Mouse (Mus musculus) CH12.LX (cell line): ENCODE results near the gene Becn1. TPM values are rescaled to one million over a fixed set of nuclear protein-coding genes. Genes with fewer than 3 reads are reported as not detected.

Experiments used
- DNase-seq: peaks from one replicate; pipeline ENCODE4 v3.0.0-alpha.2; 2013; ENCODE audit errors: extremely low read depth
- H3K27ac ChIP-seq: 2 replicates; pipeline ENCODE4 v1.5.1; 2012; ENCODE audit warnings: low read depth, mild to moderate bottlenecking, control low read depth, moderate library complexity; ENCODE audit not compliant: insufficient read depth
- H3K27me3 ChIP-seq: replicated peaks from 2 replicates; pipeline ENCODE3; 2012; ENCODE audit warnings: inconsistent platforms
- H3K36me3 ChIP-seq, 2 experiments: replicated peaks in 1 of 2; 2 replicates each; pipeline versions ENCODE3 to v1.6.1; 2012; ENCODE audit warnings: inconsistent platforms in 1 of 2, low read length in 1 of 2, mild to moderate bottlenecking in 1 of 2, mixed read lengths in 1 of 2, moderate library complexity in 1 of 2; ENCODE audit not compliant: control insufficient read depth in 1 of 2, insufficient read depth in 1 of 2
- H3K4me1 ChIP-seq, 2 experiments: 2 replicates each; pipeline ENCODE4 v1.6.1; 2012; ENCODE audit warnings: inconsistent platforms in 1 of 2, moderate library complexity in 1 of 2; ENCODE audit not compliant: insufficient read depth in 2 of 2, control insufficient read depth in 1 of 2
- H3K4me2 ChIP-seq: 2 replicates; pipeline ENCODE4 v1.6.1; 2012; ENCODE audit warnings: low read depth, mild to moderate bottlenecking, control low read depth; ENCODE audit not compliant: poor library complexity, insufficient read depth, severe bottlenecking
- H3K4me3 ChIP-seq, 3 experiments: fragments of 150-350 bp in 1 of 3; sonication (generic) in 1 of 3; replicated peaks in 1 of 3; 2 replicates each; pipeline versions ENCODE3 to v1.5.1; 2011 to 2012; ENCODE audit warnings: low read depth in 2 of 3, low read length in 2 of 3, mild to moderate bottlenecking in 2 of 3, moderate library complexity in 2 of 3, control low read depth in 1 of 3, improper control_type of control experiment in 1 of 3, inconsistent platforms in 1 of 3, mixed read lengths in 1 of 3; ENCODE audit not compliant: poor library complexity in 1 of 3
- H3K79me2 ChIP-seq: replicated peaks from 2 replicates; pipeline ENCODE4 v1.6.1; 2012; ENCODE audit warnings: mild to moderate bottlenecking, moderate library complexity; ENCODE audit not compliant: control insufficient read depth, poor library complexity, insufficient read depth, severe bottlenecking; ENCODE audit errors: extremely low read depth
- H3K9ac ChIP-seq: 2 replicates; pipeline ENCODE4 v1.6.1; 2012; ENCODE audit warnings: low read depth, mild to moderate bottlenecking, control low read depth, moderate library complexity; ENCODE audit not compliant: insufficient read depth
- H3K9me3 ChIP-seq: replicated peaks from 2 replicates; pipeline ENCODE3; 2012; ENCODE audit warnings: low read length, inconsistent platforms, mixed read lengths
- BHLHE40 ChIP-seq: IDR thresholded peaks from 2 replicates; pipeline ENCODE4 v1.6.1; 2011; ENCODE audit warnings: mild to moderate bottlenecking, low read depth, low read length, improper control_type of control experiment
- CHD1 ChIP-seq: IDR thresholded peaks from 2 replicates; pipeline ENCODE4 v1.6.1; 2012; ENCODE audit warnings: low read depth, low read length, improper control_type of control experiment, inconsistent platforms
- GABPA ChIP-seq: IDR thresholded peaks from 2 replicates; pipeline ENCODE4 v1.6.1; 2012; ENCODE audit warnings: low read depth, low read length, improper control_type of control experiment, inconsistent platforms; ENCODE audit not compliant: insufficient replicate concordance
- IRF4 ChIP-seq: IDR thresholded peaks from 2 replicates; pipeline ENCODE4 v1.6.1; 2014; ENCODE audit warnings: low read depth, mild to moderate bottlenecking, inconsistent platforms, low read length, improper control_type of control experiment
- JUND ChIP-seq: conservative IDR thresholded peaks from 2 replicates; pipeline ENCODE4 v1.6.1; 2011; ENCODE audit warnings: low read depth, low read length, improper control_type of control experiment
- KAT2A ChIP-seq: IDR thresholded peaks from 2 replicates; pipeline ENCODE4 v1.6.1; 2012; ENCODE audit warnings: low read length, improper control_type of control experiment, inconsistent platforms; ENCODE audit not compliant: insufficient replicate concordance
- MAX ChIP-seq: IDR thresholded peaks from 2 replicates; pipeline ENCODE4 v1.6.1; 2011; ENCODE audit warnings: low read length, improper control_type of control experiment
- MYC ChIP-seq: IDR thresholded peaks from 2 replicates; pipeline ENCODE4 v1.6.1; 2011; ENCODE audit warnings: low read depth, mild to moderate bottlenecking, improper control_type of control experiment, low read length
- NELFE ChIP-seq: IDR thresholded peaks from 2 replicates; pipeline ENCODE4 v1.6.1; 2011; ENCODE audit warnings: low read depth, low read length, improper control_type of control experiment
- NRF1 ChIP-seq: IDR thresholded peaks from 2 replicates; pipeline ENCODE4 v1.6.1; 2014; ENCODE audit warnings: low read depth, mild to moderate bottlenecking, inconsistent platforms, low read length, improper control_type of control experiment, moderate library complexity
- PAX5 ChIP-seq: IDR thresholded peaks from 2 replicates; pipeline ENCODE4 v1.6.1; 2012; ENCODE audit warnings: low read length, inconsistent platforms, mixed read lengths
- POLR2A ChIP-seq: IDR thresholded peaks from 2 replicates; pipeline ENCODE4 v1.6.1; 2011; ENCODE audit warnings: low read depth, mild to moderate bottlenecking, improper control_type of control experiment, low read length
- RAD21 ChIP-seq: IDR thresholded peaks from 2 replicates; pipeline ENCODE4 v1.6.1; 2011; ENCODE audit warnings: low read depth, mild to moderate bottlenecking, low read length, improper control_type of control experiment, moderate library complexity
- SIN3A ChIP-seq: IDR thresholded peaks from 2 replicates; pipeline ENCODE4 v1.6.1; 2012; ENCODE audit warnings: low read length, improper control_type of control experiment, inconsistent platforms
- TBP ChIP-seq: conservative IDR thresholded peaks from 2 replicates; pipeline ENCODE4 v1.6.1; 2011; ENCODE audit warnings: low read depth, low read length, improper control_type of control experiment
- USF1 ChIP-seq: IDR thresholded peaks from 2 replicates; pipeline ENCODE4 v1.6.1; 2014; ENCODE audit warnings: low read depth, mild to moderate bottlenecking, inconsistent platforms, low read length, improper control_type of control experiment
- USF2 ChIP-seq: conservative IDR thresholded peaks from 2 replicates; pipeline ENCODE4 v1.6.1; 2011; ENCODE audit warnings: low read depth, low read length, improper control_type of control experiment
- ZC3H11A ChIP-seq: IDR thresholded peaks from 2 replicates; pipeline ENCODE4 v1.6.1; 2012; ENCODE audit warnings: low read depth, mild to moderate bottlenecking, inconsistent platforms, low read length, improper control_type of control experiment
- ZKSCAN1 ChIP-seq: IDR thresholded peaks from 2 replicates; pipeline ENCODE4 v1.6.1; 2012; ENCODE audit warnings: low read depth, inconsistent platforms, low read length, improper control_type of control experiment, borderline replicate concordance
- ZNF384 ChIP-seq: IDR thresholded peaks from 2 replicates; pipeline ENCODE4 v1.6.1; 2012; ENCODE audit warnings: low read depth, low read length, improper control_type of control experiment, inconsistent platforms
- dilution Hi-C: fragments of 300-500 bp; cut with MboI; formaldehyde crosslinking; loops from 2 replicates; pipeline ENCODE4 v1.14.3; 2020; ENCODE audit warnings: low sequenced_read_pairs; ENCODE audit not compliant: extremely low pct_unique_long_range_greater_than_20kb, extremely low pct_ligation_motif_present
- in situ Hi-C: fragments of 300-500 bp; cut with MboI; formaldehyde crosslinking; loops from 3 replicates; pipeline ENCODE4 v1.14.3; 2019; ENCODE audit warnings: low sequenced_read_pairs, low pct_ligation_motif_present, low pct_unique_long_range_greater_than_20kb, mixed read lengths
- polyA plus RNA-seq: library from polyadenylated mRNA; unstranded; fragments of >175 nt; gene quantifications from 2 replicates; pipeline ENCODE4 v1.2.1, GENCODE M21; 2012; ENCODE audit warnings: low read depth; ENCODE audit not compliant: insufficient read length
- total RNA-seq, 2 experiments: library from RNA; depleted of rRNA; stranded (reverse); fragments of 300-350 nt in 1 of 2; fragments of >200 nt in 1 of 2; gene quantifications; 2 replicates each; pipeline ENCODE4 v1.2.3; 2012 to 2014

Becn1 gene
- total and polyA plus RNA-seq, 3 experiments = 177 to 280 (median 224) TPM

GRCm38 (mm10) chr11:101312150-101312549, 10.1 kb upstream of the Becn1 start:
- no peak overlapping the region for H3K9ac ChIP-seq
- peaks cover 11% of the 10 kb centered on the region for H3K79me2 ChIP-seq
- TF ChIP-seq CHD1 (no peak), NELFE (no peak), TBP (no peak), ZNF384 (no peak), PAX5 (no peak), POLR2A (no peak)
- H3K4me2 ChIP-seq = no peak overlapping the region
- dilution Hi-C loops (no loop called here), in situ Hi-C loops (no loop called here)
- H3K27me3 ChIP-seq = peaks cover 5% of the 10 kb centered on the region
- no peak overlapping the region for H3K27ac ChIP-seq
- no peak for DNase-seq
- H3K9me3 ChIP-seq = peaks cover 4% of the 10 kb centered on the region
- no peaks in the 10 kb centered on the region for H3K36me3 ChIP-seq
- H3K4me1 ChIP-seq = peaks cover 0 to 7% of the 10 kb centered on the region in 2 experiments; a peak in 1 of 4 replicates
- H3K4me3 ChIP-seq = no peak overlapping the region

- no peak overlapping the region for H3K27ac ChIP-seq
- DNase-seq = no peak
- in situ Hi-C loops = no loop called here
Observed at GRCm38 (mm10) chr11:101311083-101311482, 9.0 kb upstream of the Becn1 start.

GRCm38 (mm10) chr11:101307744-101308143, 5.7 kb upstream of the Becn1 start:
- no peak overlapping the region for H3K4me3 ChIP-seq
- H3K79me2 ChIP-seq = no peaks in the 10 kb centered on the region
- no peak overlapping the region for H3K4me2 ChIP-seq
- DNase-seq = no peak
- H3K27ac ChIP-seq = no peak overlapping the region
- no peaks in the 10 kb centered on the region for H3K4me1 ChIP-seq
- peaks cover 4% of the 10 kb centered on the region for H3K9me3 ChIP-seq
- H3K9ac ChIP-seq = no peak overlapping the region
- dilution Hi-C loops (no loop called here), in situ Hi-C loops (loop anchor here (10.0 kb wide), 1 partner anchor 223 kb away; the partner anchor contains the start of genes Coasy and Mlx)
- TF ChIP-seq IRF4 = no peak
- no peaks in the 10 kb centered on the region for H3K36me3 ChIP-seq
- H3K27me3 ChIP-seq = peaks cover 5% of the 10 kb centered on the region

More at GRCm38 (mm10) chr11:101311083-101311482, 9.0 kb upstream of the Becn1 start:
- Histone ChIP-seq H3K9ac (no peak overlapping the region), H3K27me3 (peaks cover 5% of the 10 kb centered on the region), H3K4me3 (no peak overlapping the region), H3K4me1 (0 out of 4 replicates have a peak, but pooled peaks cover 0 to 7% of the 10 kb centered on the region in 2 experiments), H3K79me2 (peaks cover under 1% of the 10 kb centered on the region; the same call in 1 of the 2 replicates), H3K9me3 (peaks cover 4% of the 10 kb centered on the region), H3K4me2 (no peak overlapping the region), H3K36me3 (no peaks in the 10 kb centered on the region)
- dilution Hi-C loops = no loop called here
- TF ChIP-seq MAX (no peak), ZC3H11A (no peak), BHLHE40 (no peak), MYC (no peak), GABPA (no peak), JUND (no peak), RAD21 (no peak), NRF1 (no peak), USF1 (no peak), SIN3A (no peak), KAT2A (no peak), CHD1 (no peak), USF2 (no peak), NELFE (no peak), ZKSCAN1 (no peak)
